Mouse (Mus musculus) CD4-positive helper T cell, adult 2 months (primary cell): Measurements from ENCODE around the gene Copz2.
"Not testable (repeated sequence)": the region's sequence is repeated elsewhere in the genome, so short reads cannot be mapped to it uniquely, and the experiment has no call there.

Experiments used
- DNase-seq: peaks from one replicate; pipeline ENCODE4 v3.0.0-alpha.2; 2012; ENCODE audit warnings: low read depth, missing footprints, low spot score

The Copz2 gene

DNA sequence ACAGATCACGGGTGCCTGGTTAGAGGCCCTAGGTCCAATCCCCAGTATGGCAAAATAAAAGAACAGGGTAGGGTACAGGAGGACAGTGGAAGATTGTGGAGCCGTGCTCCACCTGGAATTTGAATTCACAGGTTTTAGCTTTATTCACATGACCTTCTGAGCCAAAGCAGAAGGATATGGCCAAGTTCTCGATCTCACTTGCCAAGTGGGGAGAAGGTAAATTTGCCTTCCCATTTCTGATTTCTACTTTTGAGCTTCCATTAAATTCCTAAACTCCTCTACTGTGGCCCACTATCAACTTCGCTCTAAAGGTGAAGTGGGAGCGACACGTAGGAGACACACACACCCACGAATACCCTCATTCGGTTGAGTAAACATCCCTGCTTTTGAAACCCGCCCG lies 20.8 kb upstream of the Copz2 start:
- DNase-seq = no peak

DNA sequence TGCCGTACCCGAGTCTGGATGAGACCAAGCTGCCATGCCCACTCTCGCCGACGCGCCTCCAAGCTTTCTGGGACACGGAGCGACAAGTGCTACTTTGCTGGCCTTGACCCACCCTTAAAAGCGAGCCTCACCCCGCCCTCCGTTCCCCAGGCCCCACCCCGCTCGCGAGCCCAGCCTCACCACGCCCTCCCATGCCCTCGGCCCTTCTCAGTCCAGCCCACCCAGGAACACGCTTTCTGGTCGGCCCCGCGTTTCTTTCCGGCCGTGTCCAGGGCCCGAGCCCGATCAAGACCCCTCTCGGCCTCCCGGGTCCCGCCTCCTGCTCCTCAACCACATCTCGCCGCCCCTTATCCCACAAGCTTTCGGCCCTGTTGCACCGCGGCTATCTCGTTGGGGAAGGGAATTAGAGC lies 20.3 kb upstream of the Copz2 start:
- DNase-seq = peak; percentile 73

DNA sequence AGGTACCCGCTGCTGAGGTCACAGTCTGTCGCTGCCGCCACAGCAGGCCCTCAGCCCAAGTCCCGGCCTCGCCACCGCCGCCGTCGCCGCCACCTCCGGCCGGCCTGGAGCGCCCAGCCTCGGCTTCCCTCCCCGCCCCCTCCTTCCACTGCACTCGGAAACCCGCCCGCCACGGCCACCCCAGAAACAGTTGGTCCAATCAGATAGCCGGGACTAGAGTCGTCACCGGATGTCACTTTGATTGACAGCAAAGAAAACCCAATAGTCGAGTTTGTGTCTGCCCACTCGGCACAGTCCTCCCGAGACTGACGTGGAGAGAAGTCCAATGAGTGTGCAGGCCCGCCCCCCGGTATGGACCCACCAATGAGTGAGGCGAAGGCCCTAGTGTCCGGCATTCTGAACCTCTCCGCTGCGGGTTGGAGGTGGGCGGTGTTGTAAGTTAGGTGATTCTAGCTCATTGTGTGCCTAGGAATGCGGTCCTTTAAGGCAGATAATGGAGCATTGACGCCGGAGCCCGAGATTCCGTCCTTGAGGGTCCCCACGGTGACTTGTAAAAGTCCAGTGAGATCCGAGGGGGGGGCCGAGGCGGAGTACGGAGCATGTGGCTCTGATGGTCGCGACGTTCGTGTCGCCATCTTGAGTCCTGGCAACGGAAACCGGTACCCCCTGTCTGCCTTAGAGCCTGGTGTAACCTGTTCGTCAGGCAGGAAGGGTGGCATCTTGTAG lies 19.7 kb upstream of the Copz2 start, which contains the start of gene Nfe2l1:
Nfe2l1 (minus strand) TSS at position 156 of the 726 bp plus-strand sequence.
- peak; percentile 98 for DNase-seq

DNA sequence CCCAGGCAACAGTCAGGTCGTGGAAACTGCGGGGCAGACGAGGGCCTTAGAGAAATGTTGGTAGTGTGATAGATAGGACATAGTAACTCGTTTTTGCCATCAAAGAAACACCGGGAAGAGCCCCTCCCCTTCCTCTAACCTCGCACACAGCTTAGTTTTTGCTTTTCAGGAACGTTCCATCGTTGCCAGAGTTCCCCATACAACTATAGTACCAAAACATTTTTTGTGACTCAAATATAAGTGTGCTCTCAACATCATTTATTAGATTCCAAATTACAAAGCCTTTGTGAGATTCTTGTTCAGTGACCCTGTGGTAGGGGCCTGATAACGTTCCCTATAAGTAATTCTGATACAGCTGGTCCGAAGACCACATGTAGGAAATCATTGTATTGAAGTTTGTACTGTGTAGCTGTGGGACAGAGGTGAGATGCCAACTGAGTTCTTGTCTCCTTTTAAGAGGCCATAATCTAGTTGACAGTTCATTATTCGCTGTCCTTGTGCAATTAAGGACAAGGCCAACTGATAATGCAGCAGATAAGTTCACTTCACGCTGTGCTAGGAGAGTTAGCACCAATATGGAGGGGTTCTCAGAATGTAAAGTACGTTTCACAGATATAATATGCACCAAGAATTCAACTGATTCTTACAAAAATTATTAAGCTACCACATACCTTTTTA lies 19.0 kb upstream of the Copz2 start:
- no peak for DNase-seq

DNA sequence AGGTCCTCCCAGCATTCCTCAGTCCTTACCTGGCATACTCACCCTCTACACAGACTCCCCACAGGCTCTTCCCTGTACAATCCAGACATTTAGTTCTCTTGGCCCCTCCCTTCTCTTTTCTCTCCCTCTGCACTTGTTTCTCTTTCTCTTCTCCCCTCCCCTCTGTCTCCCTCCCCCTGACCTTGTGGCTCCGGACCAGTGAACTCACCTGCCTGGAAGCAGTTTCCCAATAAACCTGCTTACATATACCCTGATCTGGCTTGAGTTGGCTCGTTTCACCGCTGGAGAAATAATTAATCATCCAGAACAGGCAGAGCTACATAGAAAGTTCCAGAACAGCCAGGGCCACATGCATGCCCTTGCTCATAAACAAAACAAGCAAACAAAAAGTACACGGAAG lies 18.2 kb upstream of the Copz2 start:
- DNase-seq = no peak

DNA sequence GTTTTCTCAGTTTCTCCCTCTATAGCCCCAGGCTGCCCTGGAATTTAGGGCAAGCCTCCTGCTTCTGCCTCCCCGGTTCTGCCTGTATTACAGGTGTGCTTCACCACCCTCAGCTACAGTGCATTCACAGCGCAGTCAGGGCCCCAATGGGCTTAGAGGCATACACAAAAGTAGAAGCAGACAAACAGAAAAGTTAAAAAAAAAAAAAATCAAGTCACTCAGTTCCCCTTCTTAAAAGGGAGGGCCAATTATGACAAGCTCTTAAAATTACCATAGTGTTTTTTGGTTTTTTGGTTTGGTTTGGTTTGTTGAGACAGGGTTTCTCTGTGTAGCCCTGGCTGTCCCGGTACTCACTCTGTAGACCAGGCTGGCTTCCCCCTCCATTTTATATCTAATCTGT lies 17.1 kb upstream of the Copz2 start:
- no peak for DNase-seq

DNA sequence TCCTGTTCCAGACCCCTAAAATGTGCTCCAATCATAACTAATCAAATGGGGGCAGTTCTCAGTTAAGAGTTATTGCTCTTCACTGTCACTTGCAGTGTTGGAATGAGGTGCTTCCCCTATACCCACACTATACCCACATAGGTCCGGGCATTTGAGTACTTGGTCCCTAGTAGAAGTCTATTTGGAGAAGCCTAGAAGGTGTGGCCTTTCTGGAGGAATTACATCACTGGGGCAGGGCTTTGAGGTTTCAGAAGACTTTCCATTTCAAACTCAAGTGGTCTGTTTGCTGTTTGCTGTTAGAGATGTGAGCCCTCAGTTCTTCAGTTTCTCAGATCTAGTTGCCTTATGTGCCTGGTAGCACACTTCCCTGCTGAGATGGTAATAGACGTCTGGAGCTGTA lies 16.7 kb upstream of the Copz2 start:
- no peak for DNase-seq

DNA sequence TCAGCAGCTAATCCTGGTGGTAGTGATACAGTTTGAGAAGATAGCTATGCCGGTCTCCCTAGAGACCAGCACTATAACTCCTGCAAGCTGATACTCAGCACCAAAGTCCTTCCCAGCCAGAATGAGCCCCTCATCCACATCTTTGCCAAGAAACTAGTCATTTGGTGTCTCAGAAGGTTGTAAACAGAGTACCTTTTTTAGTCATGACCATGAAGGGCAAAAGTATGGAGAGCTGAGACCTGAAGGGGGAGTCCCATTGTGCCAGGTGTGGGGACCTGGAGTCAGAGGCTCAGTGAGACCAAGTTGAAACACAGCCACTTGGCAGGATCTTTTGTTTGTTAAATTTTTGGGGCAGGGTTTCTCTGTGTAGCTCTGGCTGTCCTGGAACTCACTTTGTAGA lies 15.5 kb upstream of the Copz2 start:
- DNase-seq = no peak

DNA sequence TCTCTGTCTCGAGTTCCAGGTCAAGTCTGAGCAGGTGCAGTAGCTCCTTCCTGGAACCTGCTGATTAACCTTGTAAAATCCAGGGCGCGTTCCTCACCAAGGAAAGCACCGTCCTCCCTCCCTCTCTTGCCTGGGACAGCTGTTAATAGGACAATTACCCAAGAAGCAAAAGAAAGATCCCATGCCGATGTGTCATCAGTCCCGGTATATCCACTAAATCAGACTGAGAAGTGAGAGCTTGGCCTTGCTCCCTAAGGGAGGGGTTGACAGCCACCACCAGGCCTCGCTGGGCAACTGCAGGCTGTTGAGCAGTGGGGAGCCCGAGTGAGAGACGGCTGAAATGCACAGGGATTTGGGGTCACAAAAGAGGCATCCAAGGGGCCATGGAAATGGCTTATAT lies 12.4 kb upstream of the Copz2 start:
- DNase-seq = no peak

DNA sequence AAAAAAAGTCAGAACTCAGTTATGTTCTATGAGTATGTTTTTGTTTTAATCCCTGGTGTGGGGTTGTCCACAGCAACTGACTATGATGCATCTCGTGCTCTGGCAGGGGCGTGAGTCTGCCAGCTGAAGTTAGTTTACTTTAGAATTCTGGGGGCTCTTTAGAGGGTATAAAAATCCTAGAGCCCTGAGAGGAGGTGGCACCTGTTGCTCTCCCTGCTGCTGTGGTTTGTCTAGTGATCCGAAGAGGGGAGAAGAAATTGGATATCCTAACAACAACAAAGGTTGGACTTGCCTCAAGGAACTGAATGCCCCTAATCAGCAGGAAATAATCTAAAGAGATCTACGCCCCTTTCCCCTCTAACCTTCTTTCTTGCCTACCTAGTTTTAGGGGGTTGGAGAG lies 11.3 kb upstream of the Copz2 start:
- no peak for DNase-seq

DNA sequence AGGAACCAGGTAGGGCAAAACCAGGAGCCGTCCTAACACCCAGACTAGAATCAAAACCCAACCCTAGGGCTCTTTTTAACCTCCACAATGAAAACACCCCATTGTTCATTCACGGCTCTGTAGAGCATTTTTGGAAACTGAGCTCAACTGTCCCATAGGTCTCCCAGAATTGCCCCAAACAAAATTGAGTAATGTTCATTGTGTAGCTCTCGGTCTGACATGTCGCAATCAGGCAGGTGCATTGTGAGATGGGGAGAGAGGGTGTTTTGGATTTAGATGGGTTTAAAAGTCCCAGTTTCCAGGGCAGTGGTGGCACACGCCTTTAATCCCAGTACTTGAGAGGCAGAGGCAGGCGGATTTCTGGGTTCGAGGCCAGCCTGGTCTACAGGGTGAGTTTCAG lies 10.2 kb upstream of the Copz2 start:
- DNase-seq = no peak

DNA sequence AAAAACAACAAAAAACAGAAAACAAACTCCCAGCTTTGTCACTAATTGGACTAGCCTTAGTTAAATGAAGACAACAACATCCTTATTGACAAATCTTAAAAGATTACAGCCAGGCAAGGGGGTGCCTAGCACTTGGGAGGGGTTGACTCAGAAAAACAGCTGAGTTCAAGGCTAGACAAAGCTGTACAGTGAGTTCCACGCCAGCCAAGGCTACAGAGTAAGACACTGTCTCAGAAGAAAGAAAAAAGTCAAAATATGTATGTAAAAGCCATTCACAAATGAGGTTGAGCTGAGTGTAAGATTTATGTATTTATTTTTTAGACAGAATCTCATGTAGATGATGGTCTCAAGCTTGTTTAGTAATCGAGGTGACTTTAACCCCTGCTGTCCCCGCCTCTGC lies 9.8 kb upstream of the Copz2 start:
- no peak for DNase-seq

DNA sequence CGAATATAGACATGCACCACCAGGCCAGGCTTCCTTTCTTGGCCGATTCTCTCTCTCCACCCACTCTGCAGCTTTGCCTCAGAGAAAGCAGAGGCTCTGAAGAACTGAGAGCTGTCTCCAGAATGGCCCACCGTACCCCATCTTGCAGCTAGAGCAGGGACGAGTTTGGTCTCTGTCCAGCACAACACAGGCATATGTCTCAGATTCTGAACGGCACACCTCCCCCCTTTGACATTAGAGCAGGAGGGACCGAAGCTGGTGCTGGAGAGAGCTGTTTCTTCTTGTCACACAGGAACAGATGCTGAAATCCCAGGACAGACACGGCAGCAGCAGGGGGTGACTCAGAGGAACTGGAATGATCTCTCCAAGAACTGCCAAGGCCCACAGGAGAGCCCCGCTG lies 9.4 kb upstream of the Copz2 start:
- no peak for DNase-seq

DNA sequence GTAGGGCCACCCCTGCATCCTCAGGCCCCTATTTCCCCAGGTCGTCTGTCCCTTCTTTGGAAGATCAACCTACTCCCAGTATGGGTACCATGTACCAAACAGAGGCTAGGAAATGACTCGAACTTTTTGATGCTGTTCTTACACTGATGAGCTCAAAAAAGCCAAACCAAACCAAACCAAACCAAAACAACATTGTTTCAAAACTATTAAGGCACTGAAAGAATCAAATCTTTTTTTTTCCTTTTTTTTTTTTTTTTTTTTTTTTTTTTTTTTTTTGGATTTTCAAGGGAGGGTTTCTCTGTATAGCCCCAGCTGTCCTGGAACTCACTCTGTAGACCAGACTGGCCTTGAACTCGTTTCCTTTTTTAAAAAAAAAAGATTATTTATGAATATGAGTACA lies 6.0 kb upstream of the Copz2 start:
- DNase-seq = no peak

DNA sequence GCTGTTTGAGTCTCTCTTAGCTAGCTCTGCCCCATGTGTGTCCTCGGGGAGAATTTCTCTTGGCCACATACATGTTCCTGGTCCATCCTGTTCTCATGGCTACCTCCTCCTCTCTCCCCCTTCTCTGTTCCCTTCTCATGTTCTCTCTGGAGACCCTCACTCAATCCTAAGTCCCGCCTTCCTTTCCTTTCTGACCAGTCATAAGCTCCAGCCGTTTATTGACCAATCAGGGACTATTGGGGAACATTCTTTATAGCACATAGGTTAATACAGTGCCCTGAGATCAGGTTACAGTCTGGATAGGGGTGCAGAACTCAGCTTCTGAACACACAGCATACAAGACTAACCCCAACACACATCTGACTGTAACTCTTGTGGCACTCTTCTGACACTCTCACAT lies 2.4 kb upstream of the Copz2 start:
- DNase-seq = no peak

DNA sequence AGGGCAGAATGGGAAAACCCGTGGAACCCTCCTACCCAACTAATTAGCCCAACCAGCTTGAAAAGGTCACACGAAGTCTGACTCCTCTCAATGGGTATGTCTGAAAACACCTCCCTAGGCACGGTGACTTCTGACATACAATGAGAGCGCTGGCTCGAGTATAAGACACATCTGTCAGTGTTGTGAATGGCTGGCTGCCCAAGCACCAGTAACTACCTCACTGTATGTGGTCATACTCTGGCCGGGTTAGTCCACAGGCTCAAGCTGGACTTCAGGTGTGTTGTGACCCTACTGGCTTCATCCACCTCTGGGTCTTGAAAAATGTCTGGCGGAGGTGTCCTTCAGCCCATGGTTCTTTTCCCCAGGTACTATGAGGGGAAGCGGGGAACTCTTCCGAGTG lies 976 bp upstream of the Copz2 start:
- DNase-seq = no peak

DNA sequence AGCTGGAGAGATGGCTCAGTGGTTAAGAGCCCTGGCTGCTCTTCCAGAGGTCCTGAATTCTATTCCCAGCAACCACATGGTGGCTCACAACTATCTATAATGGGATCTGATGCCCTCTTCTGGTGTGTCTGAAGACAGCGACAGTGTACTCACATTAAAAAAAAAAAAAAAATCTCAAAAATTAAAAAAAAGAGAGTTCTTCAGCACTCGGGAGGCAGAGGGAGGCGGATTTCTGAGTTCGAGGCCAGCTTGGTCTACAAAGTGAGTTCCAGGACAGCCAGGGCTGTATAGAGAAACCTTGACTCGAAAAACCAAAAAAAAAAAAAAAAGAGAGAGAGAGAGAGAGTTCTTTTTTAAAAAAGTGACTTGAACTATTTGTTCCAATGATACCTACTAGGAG lies 525 bp upstream of the Copz2 start:
- DNase-seq = not testable (repeated sequence)

DNA sequence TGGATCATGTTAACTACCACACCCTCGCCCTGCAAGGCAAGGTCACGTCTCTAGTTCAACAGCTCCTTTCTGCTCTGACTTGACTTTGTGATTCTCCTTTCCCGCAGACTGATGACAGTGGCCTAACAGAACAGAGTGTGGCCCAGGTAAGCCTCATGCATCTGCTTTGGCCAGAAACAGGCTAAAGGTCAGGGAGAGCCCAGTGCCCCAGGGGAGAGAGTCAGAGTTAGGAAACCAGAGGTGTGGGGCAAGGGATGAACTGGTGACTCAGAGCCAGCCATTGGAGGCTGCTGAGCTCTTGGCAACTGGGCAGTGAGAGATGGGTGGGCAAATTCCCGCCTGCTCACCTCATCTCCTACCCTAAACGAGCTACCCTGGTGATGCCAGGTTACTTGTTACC lies 7.8 kb downstream of the Copz2 start:
- DNase-seq = no peak

DNA sequence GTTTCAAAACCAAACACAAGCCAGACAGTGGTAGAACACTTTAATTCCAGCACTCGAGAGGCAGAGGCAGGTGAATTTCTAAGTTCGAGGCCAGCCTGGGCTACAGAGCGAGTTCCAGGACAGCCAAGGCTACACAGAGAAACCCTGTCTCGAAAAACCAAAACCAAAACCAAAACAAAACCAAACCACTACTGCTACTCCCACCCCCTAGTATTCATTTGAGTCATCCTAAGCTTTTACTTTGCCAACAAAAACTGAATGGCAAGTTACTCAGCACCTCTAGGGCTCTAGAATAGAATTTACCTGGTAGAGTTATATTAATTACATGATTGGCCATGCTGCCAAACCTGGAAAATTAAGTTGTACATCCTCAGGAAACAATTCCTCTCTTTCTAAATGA lies 10.0 kb downstream of the Copz2 start:
- DNase-seq = peak; percentile 50

DNA sequence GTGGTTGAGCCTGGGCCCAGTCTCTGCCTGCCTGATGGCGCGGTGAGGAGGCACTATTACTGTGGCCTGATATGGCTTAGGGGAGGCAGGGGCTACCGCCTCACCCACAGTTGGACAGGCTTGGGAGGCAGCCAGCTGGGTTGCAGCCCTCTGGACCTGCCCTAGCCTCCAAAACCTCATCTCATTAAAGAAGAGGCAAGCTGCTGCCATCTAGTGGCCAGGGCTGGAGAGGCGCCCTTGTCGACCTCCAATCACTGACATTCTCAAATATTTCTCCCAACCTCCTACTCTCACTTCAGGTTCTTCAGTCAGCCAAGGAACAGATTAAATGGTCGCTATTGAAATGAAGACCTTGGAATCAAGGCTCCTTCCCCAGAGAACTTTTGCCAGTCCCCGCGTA lies 10.9 kb downstream of the Copz2 start:
- peak; percentile 77 for DNase-seq

DNA sequence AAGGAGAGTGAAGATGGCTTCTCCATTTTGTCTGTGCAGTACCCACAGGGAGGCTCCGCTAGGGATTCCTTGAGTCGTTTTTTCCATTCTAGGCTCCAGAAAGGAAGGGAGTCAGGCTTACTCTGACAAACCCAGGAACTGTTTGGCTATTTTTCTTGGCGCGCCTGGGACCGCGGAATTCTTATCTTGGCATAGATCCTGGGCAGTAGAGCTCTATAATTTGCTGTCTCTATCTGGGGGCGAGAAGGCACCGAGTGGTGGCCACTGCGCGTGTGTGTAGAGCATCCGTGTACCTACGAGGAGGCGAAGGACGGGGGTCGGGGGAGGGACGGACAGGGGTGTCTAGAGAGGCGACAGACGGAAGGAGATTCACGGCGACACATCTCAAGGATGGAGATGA lies 11.8 kb downstream of the Copz2 start:
- no peak for DNase-seq

DNA sequence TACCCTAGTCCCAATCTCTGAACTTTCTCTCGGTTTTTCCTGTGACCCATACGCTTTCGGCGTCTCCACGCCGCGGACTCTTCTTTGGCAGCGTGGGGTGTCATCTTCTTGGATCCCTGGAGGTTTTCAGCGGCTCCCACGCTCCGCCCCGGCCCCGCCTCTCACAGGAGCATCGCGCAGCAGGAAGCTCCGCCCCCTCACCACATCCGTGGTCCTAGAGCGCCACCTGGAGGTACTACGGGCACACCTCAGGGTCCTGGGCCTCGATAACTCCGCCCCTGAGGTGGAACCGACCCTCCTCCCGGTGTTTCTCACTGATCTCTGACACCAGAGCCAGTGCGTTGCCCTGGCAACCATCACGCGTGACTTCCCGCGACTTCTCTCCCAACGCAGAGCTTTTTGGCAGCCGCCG lies 12.2 kb downstream of the Copz2 start:
- DNase-seq = peak; percentile 94

DNA sequence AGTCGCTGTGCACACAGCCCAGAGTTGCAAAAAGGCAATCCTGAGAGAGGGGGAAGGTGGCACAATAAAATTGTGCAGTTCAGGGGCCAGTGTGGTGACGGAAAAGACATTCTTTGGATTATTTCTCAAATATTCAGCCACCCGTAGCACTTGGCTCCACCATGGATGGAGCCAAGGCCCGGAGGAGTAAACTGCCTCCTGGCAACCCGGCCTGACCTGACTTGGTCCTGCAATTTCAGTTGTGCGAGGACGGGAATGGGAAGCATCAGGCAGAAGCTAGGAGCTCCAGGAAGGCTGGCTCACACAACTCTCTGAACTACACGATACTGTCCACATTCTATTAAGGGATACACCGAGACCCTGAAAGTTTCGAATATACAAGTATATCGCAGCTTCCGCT lies 12.9 kb downstream of the Copz2 start:
- no peak for DNase-seq
